Mouse (Mus musculus): ENCODE results near the gene Rps19.

DNA sequence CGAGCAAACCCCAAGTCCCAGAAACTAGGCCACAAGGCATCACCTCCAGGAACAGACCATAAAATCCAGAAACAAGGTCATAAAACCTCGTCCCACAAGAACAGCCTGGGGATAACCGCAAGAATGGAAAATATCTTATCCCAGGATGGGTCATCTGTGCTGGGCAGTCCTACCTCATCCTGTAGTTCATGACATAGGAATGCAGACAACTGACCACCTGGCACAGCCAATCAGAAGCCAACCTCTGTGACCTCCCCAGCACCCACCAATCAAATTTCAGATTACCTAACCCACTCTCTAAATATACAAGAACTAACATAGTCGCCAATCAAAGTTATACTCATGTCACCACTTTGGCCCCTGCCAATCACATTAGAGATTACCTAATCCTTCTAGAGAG is 43.2 kb upstream of the Rps19 start:
- TF ChIP-seq CTCF (IDR thresholded peaks at IDR 0.05; ENCODE audit: borderline replicate concordance, control insufficient read depth, extremely low read depth, insufficient read depth, low read length, poor library complexity) (no peak), POLR2A (IDR thresholded peaks at IDR 0.05; ENCODE audit: control insufficient read depth, extremely low read depth, insufficient read depth, low read length, poor library complexity) (no peak)

Measured in thymus, adult 2 months (tissue).